Mouse (Mus musculus) E14TG2a.4 (cell line): ENCODE data around the gene Cadps.
A peak's percentile ranks its signal among the peaks of the same experiment; 100 is the strongest.
"Not testable (repeated sequence)": the region's sequence is repeated elsewhere in the genome, so short reads cannot be mapped to it uniquely, and the experiment has no call there.

ENCODE experiments used
- H3K27me3 ChIP-seq: 2 replicates; pipeline ENCODE4 v1.6.1; 2014; ENCODE audit warnings: low read length, control low read depth; ENCODE audit not compliant: insufficient read depth
- H3K36me3 ChIP-seq: 2 replicates; pipeline ENCODE4 v1.6.1; 2014; ENCODE audit warnings: low read length, control low read depth; ENCODE audit not compliant: insufficient read depth
- H3K4me1 ChIP-seq: replicated peaks from 2 replicates; pipeline ENCODE4 v1.6.1; 2014; ENCODE audit warnings: low read depth, low read length, control low read depth
- H3K4me3 ChIP-seq: replicated peaks from 2 replicates; pipeline ENCODE4 v1.5.1; 2014; ENCODE audit warnings: mild to moderate bottlenecking, low read length
- H3K9me3 ChIP-seq: 2 replicates; pipeline ENCODE4 v1.6.1; 2014; ENCODE audit warnings: low read length, control low read depth
- CTCF ChIP-seq: conservative IDR thresholded peaks from 2 replicates; pipeline ENCODE4 v1.5.1; 2014; ENCODE audit warnings: low read length
- NANOG ChIP-seq: IDR thresholded peaks from 2 replicates; pipeline ENCODE4 v1.6.1; 2014; ENCODE audit warnings: borderline replicate concordance, low read length, mixed read lengths
- POU5F1 ChIP-seq: IDR thresholded peaks from 2 replicates; pipeline ENCODE4 v1.6.1; 2014; ENCODE audit warnings: low read length, borderline replicate concordance

The Cadps gene

DNA sequence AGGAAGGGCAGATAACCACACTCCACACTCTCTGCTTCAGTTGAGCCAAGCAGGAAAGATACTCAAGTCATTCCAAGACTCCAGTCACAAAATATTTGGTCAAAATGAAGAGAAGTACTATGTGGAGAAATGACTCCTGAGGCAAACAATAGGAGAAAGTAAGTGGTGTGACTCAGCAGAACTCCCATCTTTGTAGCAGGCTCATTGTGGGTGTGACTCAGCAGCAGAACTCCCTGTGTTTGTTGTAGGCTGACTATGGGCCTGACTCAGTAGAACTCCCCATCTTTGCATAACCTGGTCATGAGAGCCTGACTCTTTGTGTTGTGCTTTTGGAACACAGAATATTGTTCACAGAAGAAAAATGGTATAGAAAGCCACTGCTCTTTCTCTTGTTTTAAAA is 231.1 kb downstream of the Cadps start:
- no peaks in the 10 kb centered on the region for H3K36me3 ChIP-seq
- no peaks in the 10 kb centered on the region for H3K9me3 ChIP-seq
- no peaks in the 10 kb centered on the region for H3K4me1 ChIP-seq
- H3K4me3 ChIP-seq, result no peak overlapping the region
- no peaks in the 10 kb centered on the region for H3K27me3 ChIP-seq
- no peak for TF ChIP-seq POU5F1

DNA sequence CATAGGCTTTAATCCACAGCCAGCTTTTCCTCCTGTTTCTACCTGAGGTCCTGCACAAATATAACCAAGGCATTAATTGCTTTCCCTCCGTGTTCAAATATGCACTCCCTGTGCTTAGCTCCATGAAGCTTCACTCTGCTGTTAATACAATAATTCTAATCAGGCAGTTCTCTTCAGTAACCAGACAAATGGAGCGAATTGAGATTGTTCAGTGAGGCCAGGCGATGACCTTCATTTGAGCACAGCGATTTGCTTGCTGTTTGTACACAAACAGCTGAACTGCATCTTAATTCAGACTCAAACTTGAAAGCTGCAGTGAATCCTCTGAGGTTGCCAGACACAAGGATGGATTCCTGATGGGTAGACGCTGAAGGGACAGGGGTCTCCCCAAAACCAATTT is 239.3 kb downstream of the Cadps start:
- H3K9me3 ChIP-seq, result no peaks in the 10 kb centered on the region
- no peaks in the 10 kb centered on the region for H3K27me3 ChIP-seq
- H3K36me3 ChIP-seq, result no peaks in the 10 kb centered on the region
- TF ChIP-seq POU5F1, result no peak
- TF ChIP-seq NANOG, result no peak
- no peak for TF ChIP-seq CTCF
- H3K4me1 ChIP-seq, result 0 out of 2 replicates have a peak, but pooled peaks cover 2% of the 10 kb centered on the region
- no peak overlapping the region for H3K4me3 ChIP-seq

DNA sequence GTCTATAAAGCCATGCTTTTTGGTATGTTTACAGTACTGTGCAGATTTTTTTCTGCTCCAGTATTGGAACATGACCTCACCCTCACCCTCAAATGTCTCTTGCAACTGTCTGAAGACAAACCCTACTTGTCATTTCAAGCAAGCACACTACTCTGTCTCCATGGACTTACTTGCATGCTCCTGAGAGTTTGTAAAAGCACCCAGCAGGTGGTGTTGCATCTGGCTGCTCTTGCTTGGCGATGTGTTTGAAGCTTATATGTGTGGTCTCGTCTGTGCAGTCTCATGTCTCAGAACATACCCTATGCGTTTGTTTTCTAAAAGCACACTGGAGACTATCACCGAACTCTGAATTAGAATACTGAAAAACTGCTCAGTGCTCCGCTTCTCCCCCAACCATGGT is 241.2 kb downstream of the Cadps start:
- TF ChIP-seq CTCF (no peak), POU5F1 (no peak), NANOG (no peak)

DNA sequence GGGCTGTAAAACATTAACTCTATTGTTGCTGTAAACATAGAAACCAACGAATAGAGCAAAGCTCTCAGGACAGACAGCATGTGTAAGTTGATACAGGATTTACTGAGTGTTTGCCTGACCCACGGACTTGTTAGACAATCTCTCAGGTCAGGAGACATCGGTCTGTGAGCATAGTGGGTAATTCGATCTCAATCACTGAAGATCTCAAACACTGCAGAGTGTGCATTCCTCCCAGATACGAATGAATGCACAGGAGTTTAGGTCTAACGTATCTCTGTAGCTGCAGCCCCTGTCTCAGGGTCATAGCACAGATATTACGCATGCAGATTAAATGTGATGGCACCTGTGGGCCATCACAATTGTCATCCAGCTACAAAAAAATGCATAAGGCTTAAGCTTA is 242.1 kb downstream of the Cadps start:
- TF ChIP-seq POU5F1 (no peak), CTCF (no peak), NANOG (no peak)
- H3K27me3 ChIP-seq, result no peaks in the 10 kb centered on the region
- no peaks in the 10 kb centered on the region for H3K9me3 ChIP-seq
- H3K36me3 ChIP-seq, result no peaks in the 10 kb centered on the region
- 0 out of 2 replicates have a peak, but pooled peaks cover 2% of the 10 kb centered on the region for H3K4me1 ChIP-seq
- H3K4me3 ChIP-seq, result no peak overlapping the region

More for the DNA sequence above, 241.2 kb downstream of the Cadps start:
- no peaks in the 10 kb centered on the region for H3K36me3 ChIP-seq
- no peaks in the 10 kb centered on the region for H3K9me3 ChIP-seq
- H3K27me3 ChIP-seq, result no peaks in the 10 kb centered on the region
- no peak overlapping the region for H3K4me3 ChIP-seq
- 0 out of 2 replicates have a peak, but pooled peaks cover 2% of the 10 kb centered on the region for H3K4me1 ChIP-seq

GRCm38 (mm10) chr14:12578156-12578555 is 244.7 kb downstream of the Cadps start:
- TF ChIP-seq NANOG (no peak), POU5F1 (no peak), CTCF (no peak)
- Histone ChIP-seq H3K4me1 (peaks cover 8% of the 10 kb centered on the region; the same call in 1 of the 2 replicates), H3K9me3 (no peaks in the 10 kb centered on the region), H3K27me3 (no peaks in the 10 kb centered on the region), H3K36me3 (no peaks in the 10 kb centered on the region), H3K4me3 (no peak overlapping the region)

DNA sequence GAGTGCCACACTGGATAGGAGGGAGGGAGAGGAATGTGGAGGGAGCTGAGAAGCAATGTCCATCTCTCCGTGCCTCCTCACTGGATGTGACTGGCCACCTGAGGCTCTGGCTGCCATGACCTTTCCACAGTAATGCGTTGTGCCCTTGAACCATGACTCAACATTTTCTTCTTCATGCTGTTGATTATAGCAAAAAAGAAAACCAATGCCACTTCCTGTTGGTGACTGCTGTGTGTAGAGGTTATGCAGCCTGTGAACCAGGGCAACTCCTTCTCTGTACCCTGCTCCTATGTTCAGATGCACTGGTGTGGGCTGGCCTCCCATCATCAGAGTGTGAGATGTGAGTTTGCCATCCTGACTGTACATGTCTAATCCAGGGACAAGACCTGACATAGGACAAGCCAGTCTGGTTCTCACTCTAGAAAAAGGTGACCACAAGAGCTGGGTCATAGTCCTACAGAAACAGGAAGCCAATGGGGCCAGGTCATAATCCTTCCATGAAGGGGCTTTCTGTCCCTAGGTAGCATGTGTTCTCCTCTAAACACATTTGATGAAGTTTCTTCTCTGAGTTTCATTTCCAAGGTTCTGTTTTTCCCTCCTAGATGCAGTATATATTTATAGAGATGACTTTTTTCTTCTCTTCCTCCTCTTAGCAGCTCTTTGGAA is 245.3 kb downstream of the Cadps start:
- H3K9me3 ChIP-seq, result no peaks in the 10 kb centered on the region
- H3K4me1 ChIP-seq, result peaks cover 10% of the 10 kb centered on the region; the same call in 1 of the 2 replicates
- no peak overlapping the region for H3K4me3 ChIP-seq
- TF ChIP-seq CTCF (no peak), NANOG (no peak), POU5F1 (no peak)
- no peaks in the 10 kb centered on the region for H3K27me3 ChIP-seq
- H3K36me3 ChIP-seq, result no peaks in the 10 kb centered on the region

GRCm38 (mm10) chr14:12575105-12575504 is 247.8 kb downstream of the Cadps start:
- Histone ChIP-seq H3K4me1 (peaks cover 16% of the 10 kb centered on the region), H3K9me3 (no peaks in the 10 kb centered on the region), H3K27me3 (no peaks in the 10 kb centered on the region), H3K36me3 (no peaks in the 10 kb centered on the region), H3K4me3 (no peak overlapping the region)
- TF ChIP-seq NANOG (no peak), CTCF (peak; percentile 65), POU5F1 (no peak)

- TF ChIP-seq CTCF (no peak), POU5F1 (no peak), NANOG (no peak)
- Histone ChIP-seq H3K36me3 (no peaks in the 10 kb centered on the region), H3K4me1 (peaks cover 16% of the 10 kb centered on the region), H3K27me3 (no peaks in the 10 kb centered on the region), H3K4me3 (no peak overlapping the region), H3K9me3 (no peaks in the 10 kb centered on the region)
Measured at GRCm38 (mm10) chr14:12574336-12574735, 248.5 kb downstream of the Cadps start.

DNA sequence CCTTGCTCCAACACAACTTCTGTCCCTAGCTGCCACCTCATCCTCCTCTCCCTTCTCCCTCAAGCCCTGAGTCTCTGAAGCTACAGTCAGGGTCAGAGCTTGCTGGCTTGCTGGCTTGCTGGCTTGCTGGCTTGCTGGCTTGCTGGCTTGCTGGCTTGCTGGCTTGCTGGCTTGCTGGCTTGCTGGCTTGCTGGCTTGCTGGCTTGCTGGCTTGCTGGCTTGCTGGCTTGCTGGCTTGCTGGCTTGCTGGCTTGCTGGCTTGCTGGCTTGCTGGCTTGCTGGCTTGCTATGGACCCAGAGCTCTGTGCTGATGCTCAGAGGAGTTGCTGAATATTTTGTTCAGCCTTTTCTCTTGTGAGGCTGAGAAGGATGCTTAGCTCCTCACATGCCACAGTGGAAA is 261.1 kb downstream of the Cadps start:
- not testable (repeated sequence) for H3K4me1 ChIP-seq, H3K9me3 ChIP-seq, H3K36me3 ChIP-seq, H3K27me3 ChIP-seq, H3K4me3 ChIP-seq
